Mouse (Mus musculus) retina, postnatal 7 days (tissue): ENCODE measurements at regions not wholly inside any gene's neighbourhood (a gene's known extent, or its start where the extent isn't known, plus 50 kb on each side); places are given as distances from the start of the nearest gene placed in this dataset.

ENCODE experiments used
- DNase-seq: peaks from one replicate; pipeline ENCODE4 v3.0.0-alpha.2; 2012; ENCODE audit warnings: low read depth, low spot score

- no peak for DNase-seq
Measured at GRCm38 (mm10) chr11:90797577-90797976, 109.4 kb upstream of the Tom1l1 start.

GRCm38 (mm10) chr11:90783537-90783936 lies 95.4 kb upstream of the Tom1l1 start:
- DNase-seq, result no peak

DNA sequence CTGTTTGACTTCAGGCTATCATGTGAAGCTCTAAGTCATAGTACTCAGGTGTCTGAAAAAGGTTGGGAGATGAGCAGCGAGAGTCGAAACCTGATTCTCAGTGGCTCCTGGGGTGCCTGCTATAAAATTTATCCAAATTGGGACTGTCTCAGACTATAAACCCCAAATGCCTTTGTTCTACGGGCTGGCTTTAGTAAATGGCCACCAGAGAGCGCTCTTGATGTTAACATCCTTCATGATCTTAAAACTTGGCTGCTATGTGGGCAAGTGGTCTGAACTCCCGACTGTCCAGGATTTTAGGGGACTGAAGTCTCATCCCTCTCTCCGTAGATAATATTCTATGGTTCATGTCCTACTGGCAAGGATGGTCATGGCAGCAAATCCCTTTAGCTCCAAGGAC lies 94.8 kb upstream of the Tom1l1 start:
- DNase-seq, result peak; percentile 5

DNA sequence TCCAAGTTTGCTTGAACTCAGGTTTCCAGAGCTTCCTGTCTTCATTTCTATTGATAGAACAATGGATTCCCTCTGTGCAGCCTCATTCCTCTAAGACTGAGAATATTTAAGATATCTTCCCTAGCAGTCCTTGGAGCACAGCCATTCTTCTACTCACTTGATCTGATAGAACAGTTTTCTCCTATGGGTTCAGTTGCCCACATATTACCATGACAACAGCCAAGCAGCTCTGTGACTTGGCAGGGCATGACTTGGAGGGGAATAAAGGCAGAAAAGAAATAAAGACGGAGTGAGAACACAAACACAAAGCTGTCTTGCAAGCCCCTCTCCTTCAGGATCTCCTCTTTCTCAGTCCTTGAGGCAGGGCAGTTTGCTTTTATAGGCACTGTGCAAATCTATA lies 87.6 kb upstream of the Tom1l1 start:
- DNase-seq, result no peak

GRCm38 (mm10) chr11:90755981-90756380 lies 67.8 kb upstream of the Tom1l1 start:
- no peak for DNase-seq

GRCm38 (mm10) chr11:90748448-90748847 lies 60.3 kb upstream of the Tom1l1 start:
- no peak for DNase-seq

DNA sequence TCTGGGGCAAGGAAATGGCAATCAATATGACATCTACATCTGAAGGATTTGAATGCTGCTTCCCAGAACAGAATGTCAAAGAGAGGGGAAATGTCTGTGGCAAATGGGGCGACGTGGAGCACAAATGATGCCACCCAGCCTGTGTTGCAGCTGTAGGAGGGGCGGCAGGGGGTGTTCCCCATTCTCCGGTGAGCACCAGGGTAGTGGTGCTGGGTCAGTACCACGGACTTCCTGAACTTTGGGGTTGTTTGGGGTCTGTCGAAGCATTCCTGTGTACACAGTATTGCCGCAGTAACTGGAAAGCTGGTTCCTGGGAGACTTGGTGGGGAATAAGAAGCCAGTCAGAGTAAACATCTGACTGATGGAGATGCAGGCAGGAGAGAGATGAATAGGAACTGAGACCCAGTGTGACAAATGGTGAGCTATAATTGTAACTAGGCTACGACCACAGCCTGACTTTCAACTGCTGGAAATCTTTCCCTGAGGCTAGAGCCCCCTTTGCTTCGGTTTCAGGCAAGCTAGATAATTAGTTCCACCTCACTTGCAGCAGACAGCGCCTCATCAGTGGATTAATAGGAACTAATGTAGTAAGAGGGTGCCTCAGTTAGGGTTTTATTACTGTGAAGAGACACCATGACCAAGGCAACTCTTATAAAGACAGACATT lies 53.9 kb upstream of the Tom1l1 start:
- no peak for DNase-seq

- DNase-seq, result no peak
Measured at GRCm38 (mm10) chr11:90739501-90739900, 51.3 kb upstream of the Tom1l1 start.

GRCm38 (mm10) chr11:90738741-90739140 lies 50.6 kb upstream of the Tom1l1 start:
- no peak for DNase-seq
